Mouse (Mus musculus) heart, postnatal 10 days (tissue): ENCODE data around the gene Gm525. TPM values are rescaled to one million over a fixed set of nuclear protein-coding genes. Genes with fewer than 3 reads are reported as not detected.
"Not testable (repeated sequence)": the region's sequence is repeated elsewhere in the genome, so short reads cannot be mapped to it uniquely, and the experiment has no call there.

Source experiments
- DNase-seq, 2 experiments: peaks; one replicate each; pipeline ENCODE4 v3.0.0; 2021
- intact Hi-C: fragments of 180-260 bp; cut with DNase I; formaldehyde crosslinking; loops from one replicate; pipeline ENCODE4 v1.15.1; 2025
- total RNA-seq, 2 experiments: library from RNA; stranded (reverse); gene quantifications; 2 replicates each; pipeline ENCODE4 v1.2.3; 2021

The Gm525 gene
- total RNA-seq: not detected

GRCm38 (mm10) chr11:89073541-89073940, at the start of gene Gm525:
TSS of gene Gm525 (plus strand) at chr11:89073841.
- no peak for DNase-seq
- intact Hi-C loops: no loop called here

DNA sequence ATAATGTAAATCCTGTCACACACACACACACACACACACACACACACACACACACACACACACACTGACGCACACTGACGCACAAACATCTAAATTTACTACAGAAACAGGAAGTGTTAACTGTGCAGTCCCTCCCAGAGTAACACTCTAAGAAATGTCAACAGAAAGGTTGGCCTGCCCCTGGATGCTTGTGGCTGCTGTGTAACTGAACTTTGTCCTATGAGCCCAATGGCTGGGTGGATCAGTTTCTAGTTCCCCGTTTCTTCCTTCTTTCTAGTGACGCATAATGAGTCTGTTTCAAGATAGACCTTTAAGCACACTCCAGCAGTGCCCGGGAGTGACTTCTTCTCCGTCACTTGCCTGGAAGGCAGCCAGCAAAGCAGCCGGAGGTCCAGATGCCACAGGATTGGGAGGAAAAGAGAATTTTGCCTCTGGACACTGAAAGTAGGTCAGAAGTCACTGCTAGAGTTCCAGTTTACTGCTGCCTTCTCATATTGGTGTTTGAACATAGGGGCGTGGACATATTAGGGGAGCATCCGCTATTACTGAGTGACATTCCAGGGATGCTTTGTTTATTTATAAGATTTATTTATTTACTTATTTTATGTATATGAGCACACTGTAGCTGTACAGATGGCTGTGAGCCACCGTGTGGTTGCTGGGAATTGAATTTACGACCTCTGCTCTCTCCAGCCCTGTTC, 49.3 kb upstream of the Gm525 start:
- intact Hi-C loops: no loop called here
- peak; percentile 86 to 91 for DNase-seq

DNA sequence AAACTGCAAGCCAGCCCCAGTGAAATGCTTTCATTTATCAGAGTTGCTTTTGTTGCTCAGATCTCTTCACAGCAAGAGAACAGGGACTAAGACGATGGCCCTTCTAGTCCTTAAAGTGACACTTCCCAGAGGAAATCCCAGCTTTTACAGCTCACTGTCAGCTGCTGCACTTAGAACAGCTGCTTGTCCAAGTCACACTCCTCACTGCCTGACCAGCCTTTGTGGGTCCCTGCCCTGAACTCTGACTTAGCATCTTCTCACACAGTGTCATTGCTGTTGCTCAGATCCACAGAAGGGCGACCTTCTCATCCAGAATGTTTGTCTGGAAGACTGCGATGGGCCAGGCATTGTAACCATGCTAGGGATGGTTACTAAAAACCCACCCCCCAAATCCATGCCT, 48.0 kb upstream of the Gm525 start:
- DNase-seq: peak in 1 of 2 experiments; percentile 23
- intact Hi-C loops: no loop called here

DNA sequence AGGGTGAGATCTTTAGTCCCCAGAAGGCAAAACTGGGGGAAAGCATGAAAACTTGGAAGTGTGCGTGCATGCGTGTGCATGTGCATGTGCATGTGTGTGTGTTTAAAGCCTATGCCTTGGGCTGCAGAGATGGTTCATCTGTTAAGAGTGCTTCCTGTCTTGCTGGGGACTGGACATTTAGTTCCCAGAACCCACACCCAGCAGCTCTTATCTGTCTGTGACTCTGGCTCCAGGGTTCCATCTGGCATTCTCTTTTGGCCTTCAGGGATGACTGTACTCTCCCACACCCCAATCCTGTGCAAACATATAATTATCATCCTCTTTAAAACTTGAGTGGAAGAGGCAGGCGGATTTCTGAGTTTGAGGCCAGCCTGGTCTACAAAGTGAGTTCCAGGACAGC, 47.5 kb upstream of the Gm525 start:
- intact Hi-C loops: no loop called here
- no peak for DNase-seq

DNA sequence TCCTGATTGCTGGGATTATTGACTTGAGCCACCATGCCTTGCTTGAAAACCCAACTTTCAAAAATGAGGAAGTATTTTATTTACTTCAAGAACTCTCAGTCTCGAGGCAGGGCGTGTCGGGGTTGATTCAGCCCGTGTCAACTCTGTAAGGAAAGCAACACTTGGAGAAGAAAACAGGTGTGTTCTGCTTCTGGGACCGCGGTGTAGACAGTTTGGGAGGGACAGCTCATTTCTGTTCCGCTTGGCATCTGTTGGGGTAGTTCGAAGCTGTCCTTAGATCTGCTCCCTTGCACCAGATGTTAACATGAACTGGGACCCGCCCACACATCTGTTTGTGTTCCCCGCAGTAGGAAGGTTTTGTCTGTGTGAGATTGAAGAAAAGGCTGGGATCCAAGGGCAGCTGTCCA, 45.7 kb upstream of the Gm525 start:
- intact Hi-C loops: no loop called here
- peak; percentile 62 to 70 for DNase-seq

DNA sequence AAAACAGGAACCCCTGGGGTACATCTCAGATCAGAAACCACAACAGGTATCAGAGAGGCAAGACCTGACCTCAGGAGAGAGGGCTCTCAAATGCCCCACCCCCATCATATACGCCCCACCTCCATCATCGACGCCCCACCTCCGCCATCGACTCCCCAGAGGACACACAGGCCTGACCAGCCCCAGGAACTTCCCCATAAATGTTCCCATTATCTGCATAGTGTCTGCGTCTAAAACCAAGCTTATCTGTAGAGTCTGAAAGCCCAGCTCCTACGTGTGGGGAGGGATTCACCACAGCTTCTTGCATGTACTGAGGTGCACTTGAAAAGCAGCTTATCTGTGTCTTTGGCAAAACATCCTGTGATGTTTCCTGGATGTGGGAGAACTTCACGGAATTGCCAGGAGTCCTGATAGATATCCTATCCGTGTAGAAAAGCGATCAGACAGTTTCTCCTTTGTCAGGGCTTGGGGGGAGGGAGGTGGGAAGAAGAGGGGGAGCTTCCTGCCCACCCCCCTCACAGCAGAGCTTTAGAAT, 44.7 kb upstream of the Gm525 start:
- intact Hi-C loops: no loop called here
- DNase-seq: peak; percentile 42 to 47

DNA sequence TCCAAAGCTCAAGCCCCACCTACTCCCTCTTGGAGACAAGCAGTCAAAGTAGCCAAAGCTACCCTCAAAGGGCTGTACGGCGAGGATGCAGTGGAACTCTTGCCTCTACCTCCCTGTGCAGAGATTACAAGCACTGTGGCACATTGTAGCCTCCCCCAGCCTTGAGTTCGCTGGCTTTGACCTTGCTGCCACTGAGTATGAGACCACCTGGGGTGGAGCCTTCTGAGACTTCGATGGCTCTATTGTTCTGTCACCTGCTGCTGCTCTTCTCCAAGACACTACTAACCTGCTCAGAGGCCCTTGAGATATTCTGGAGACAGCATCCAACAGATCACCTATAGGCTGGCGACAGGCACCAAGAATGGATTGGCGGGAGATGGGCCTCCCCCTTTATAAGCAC, 43.1 kb upstream of the Gm525 start:
- DNase-seq: no peak
- intact Hi-C loops: no loop called here

GRCm38 (mm10) chr11:89031189-89031588, 42.5 kb upstream of the Gm525 start:
- intact Hi-C loops: no loop called here
- DNase-seq: no peak

GRCm38 (mm10) chr11:89034592-89034991, 39.0 kb upstream of the Gm525 start:
- intact Hi-C loops: no loop called here
- no peak for DNase-seq

- intact Hi-C loops: no loop called here
- DNase-seq: no peak
These were observed 38.1 kb upstream of the Gm525 start for GRCm38 (mm10) chr11:89035552-89035951.

DNA sequence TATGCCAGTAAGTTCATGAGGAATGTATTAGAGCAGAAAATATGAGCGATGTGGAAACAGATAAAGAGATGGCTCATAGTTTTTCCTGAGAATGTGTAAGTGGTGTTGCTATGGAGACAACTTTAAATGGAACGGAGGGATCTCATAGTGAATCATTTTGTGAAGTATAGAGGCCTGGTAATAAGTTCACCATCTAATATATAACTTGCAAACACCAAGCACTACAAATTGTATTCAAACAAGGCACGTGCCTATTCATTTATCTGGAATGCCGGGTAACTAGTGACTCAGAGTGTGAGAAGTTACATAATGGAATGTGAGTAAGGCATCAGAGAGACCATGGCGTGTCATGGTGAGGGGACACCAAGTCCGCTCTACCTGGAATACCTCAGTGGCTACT, 35.1 kb upstream of the Gm525 start:
- no peak for DNase-seq
- intact Hi-C loops: no loop called here

DNA sequence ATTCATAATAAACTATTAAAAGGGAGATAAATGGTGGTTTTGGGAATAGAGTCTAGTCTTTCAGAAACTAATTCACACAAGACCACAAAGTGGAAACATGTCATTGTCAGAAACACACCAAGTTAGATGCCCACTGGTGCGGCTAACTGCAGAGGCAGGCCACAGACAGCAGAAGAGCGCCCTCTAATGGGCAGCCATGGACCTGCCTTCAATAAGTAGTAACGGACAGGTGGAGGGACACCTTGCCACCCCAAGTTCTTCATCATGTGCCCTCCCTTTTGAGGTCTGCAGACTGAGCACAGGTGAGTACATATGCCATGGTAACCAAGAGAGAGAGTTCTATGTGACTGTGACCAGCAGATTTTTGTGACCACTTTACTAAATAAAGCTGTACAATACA, 34.3 kb upstream of the Gm525 start:
- intact Hi-C loops: loop anchor here (1.0 kb wide), 1 partner anchor 46 kb away; no protein-coding TSS in a partner anchor
- peak; percentile 65 to 78 for DNase-seq

DNA sequence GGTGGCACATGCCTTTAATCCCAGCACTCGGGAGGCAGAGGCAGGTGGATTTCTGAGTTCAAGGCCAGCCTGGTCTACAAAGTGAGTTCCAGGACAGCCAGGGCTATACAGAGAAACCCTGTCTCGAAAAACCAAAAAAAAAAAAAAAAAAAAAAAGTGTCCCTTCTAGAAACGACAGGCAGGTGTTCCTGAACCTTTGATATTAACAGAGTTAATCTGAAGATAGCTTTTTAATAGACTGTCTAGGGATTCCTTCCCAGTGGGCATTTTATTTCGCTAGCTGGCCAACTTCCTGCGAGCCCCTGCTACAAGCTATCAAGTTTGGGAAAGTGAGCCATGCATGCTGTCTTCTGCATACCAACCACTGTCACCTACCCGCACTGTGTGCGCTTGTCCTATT, 32.6 kb upstream of the Gm525 start:
- DNase-seq, intact Hi-C loops: not testable (repeated sequence)

GRCm38 (mm10) chr11:89043046-89043445, 30.6 kb upstream of the Gm525 start:
- intact Hi-C loops: no loop called here
- no peak for DNase-seq

- intact Hi-C loops: not testable (repeated sequence)
These were observed 28.1 kb upstream of the Gm525 start for GRCm38 (mm10) chr11:89045501-89045900.

DNA sequence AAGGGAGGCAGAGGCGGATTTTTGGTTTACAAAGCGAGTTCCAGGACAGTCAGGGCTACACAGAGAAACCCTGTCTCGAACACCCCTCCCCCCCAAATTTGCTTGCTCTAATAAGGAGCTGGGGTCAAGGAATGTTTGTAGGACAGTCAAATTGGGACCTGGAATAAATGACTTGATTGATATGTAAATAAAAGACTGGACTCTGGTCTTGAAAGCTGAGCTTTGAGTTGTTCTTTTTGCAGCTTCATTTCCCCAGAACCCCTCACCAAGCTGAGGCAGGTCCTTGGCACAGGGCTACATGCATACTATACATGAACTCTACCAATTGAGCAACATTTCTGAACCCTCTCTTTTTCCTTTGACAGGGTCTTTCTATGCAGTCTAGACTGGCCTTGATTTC, 27.6 kb upstream of the Gm525 start:
- no peak for DNase-seq
- intact Hi-C loops: no loop called here

More at GRCm38 (mm10) chr11:89045501-89045900, 28.1 kb upstream of the Gm525 start:
- DNase-seq: not testable (repeated sequence)

GRCm38 (mm10) chr11:89051767-89052166, 21.9 kb upstream of the Gm525 start:
- intact Hi-C loops: no loop called here
- no peak for DNase-seq

DNA sequence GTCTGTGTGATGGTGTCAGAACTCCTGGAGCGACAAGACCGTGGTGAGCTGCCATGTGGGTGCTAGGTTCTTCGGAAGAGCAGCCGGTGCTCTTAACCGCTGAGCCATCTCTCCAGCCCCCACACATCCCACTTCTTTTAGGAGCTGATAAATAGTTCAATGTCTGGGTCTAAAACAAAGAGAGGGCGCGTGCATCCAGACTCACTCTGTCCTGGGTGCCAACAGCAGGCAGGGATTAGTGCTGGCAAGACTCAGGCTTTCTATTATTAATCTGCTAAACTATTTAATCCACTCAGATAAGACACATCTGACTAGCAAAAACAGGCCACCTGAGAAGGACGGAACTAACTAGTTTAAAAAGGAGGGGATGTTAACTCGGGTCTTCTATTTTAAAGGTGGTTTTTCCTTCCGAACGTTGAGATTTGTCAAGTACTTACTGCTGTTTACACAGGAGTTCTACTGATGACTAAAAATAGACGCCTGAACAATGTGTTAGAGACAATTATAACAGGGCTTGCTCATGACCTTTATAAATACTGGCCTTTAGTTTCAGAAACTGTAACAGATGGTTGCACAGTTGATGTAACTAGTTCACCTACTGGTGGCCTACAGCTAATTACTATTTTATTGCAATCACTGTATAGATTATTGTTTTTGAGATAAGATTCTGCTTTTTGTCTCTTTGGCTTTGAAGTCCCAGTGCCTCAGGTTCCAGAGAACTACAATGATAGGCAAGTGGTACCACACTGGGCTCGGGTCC, 17.5 kb upstream of the Gm525 start:
- intact Hi-C loops: no loop called here
- DNase-seq: peak in 1 of 2 experiments; percentile 48

DNA sequence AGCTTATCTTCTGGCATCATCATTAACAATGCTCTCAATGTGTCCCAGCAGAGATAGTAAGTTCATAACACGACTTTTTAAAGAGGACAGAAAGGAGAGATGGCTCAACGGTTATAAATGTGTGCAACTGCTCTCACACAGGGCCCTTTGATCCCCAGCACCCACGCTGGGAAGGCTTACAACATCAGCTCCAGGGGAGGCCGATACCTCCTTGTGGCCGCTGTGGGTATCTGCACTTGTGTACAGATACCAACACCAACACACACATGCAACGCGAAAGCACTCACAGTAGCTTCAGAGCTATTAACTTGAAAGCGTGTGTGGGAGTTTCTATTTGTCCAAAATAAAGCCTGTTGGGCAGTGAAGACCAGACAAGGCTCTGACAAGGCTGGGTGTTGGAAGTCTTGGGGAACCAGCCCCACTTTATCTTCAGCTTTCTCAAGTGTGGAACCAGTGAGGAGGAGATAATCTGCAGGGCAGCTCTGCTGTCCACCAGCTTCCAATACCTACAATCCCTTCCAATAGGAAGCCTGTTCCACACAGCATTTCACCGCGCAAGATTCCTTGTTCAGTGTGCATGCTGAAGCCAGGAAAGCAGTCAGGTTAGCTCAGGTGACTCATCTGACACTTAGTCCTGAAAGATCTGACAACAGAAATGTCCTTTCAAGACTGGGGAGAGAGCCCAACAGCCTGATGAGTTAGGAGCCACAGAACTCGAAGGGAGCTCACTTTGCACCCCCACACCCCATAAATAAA, 14.9 kb upstream of the Gm525 start:
- intact Hi-C loops: no loop called here
- DNase-seq: peak in 1 of 2 experiments; percentile 38

DNA sequence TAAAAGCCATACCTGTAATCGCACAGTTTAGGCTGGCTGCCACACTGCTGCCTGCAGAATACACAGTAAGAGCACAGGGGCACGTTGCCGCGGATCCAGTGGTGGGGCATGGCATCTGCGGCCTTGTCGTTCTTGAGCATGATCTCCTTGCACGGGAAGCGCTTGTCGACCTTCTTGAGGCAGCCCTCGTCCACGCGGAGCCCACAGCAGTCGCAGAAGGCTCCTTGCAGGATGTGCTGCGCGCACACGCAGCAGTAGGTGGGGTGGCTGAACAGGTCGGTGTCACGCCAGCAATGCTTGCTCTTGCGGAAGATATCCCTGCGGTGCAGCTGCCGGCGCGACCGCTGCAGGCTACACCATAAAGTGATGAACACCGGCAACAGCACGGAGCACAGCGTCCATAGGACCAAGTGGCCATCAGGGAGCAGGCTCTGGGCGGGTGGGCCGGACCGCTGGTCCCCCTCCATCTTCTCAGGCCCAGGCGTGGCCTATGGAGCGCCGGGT, 13.7 kb upstream of the Gm525 start:
- intact Hi-C loops: no loop called here
- no peak for DNase-seq
